Mouse (Mus musculus) limb, embryonic 14.5 days (tissue): Measurements from ENCODE around the gene Fgfr3. TPM values are rescaled to one million over a fixed set of nuclear protein-coding genes. Genes with fewer than 3 reads are reported as not detected.

Experiments
- ATAC-seq: fragments of 200-750 bp; cut with Nextera tagmentation; 2 replicates; pipeline ENCODE4 v1.8.0; 2017; ENCODE audit warnings: low read depth, moderate number of reproducible peaks, moderate TSS enrichment; ENCODE audit not compliant: low FRiP score
- DNase-seq: peaks from one replicate; pipeline ENCODE4 v3.0.0-alpha.2; 2015; ENCODE audit warnings: low spot score
- H3K27ac ChIP-seq: fragments of 300-500 bp; sonication (generic); replicated peaks from 2 replicates; pipeline ENCODE4 v1.5.1; 2014; ENCODE audit warnings: low read depth, mild to moderate bottlenecking, low read length, moderate library complexity, mixed read lengths
- H3K27me3 ChIP-seq: fragments of 300-500 bp; sonication (generic); 2 replicates; pipeline ENCODE4 v1.6.1; 2014; ENCODE audit warnings: low read length, mixed read lengths; ENCODE audit not compliant: control insufficient read depth, insufficient read depth
- H3K36me3 ChIP-seq: fragments of 300-500 bp; sonication (generic); 2 replicates; pipeline ENCODE4 v1.6.1; 2014; ENCODE audit warnings: mild to moderate bottlenecking, low read length, moderate library complexity, mixed read lengths; ENCODE audit not compliant: control insufficient read depth, insufficient read depth
- H3K4me1 ChIP-seq: fragments of 300-500 bp; sonication (generic); 2 replicates; pipeline ENCODE4 v1.6.1; 2014; ENCODE audit warnings: antibody characterized with exemption, low read length, mixed read lengths; ENCODE audit not compliant: control insufficient read depth, insufficient read depth
- H3K4me2 ChIP-seq: fragments of 300-500 bp; sonication (generic); replicated peaks from 2 replicates; pipeline ENCODE4 v1.6.1; 2014; ENCODE audit warnings: low read depth, mild to moderate bottlenecking, low read length, moderate library complexity; ENCODE audit not compliant: severe bottlenecking
- H3K4me3 ChIP-seq: fragments of 300-500 bp; sonication (generic); replicated peaks from 2 replicates; pipeline ENCODE4 v1.5.1; 2014; ENCODE audit warnings: low read length
- H3K9ac ChIP-seq: fragments of 300-500 bp; sonication (generic); 2 replicates; pipeline ENCODE4 v1.6.1; 2014; ENCODE audit warnings: mild to moderate bottlenecking, low read depth, low read length, moderate library complexity; ENCODE audit not compliant: severe bottlenecking
- H3K9me3 ChIP-seq: fragments of 300-500 bp; sonication (generic); 2 replicates; pipeline ENCODE4 v1.6.1; 2016; ENCODE audit warnings: low read length; ENCODE audit not compliant: control insufficient read depth
- POLR2A ChIP-seq: fragments of 200-500 bp; IDR thresholded peaks from 2 replicates; pipeline ENCODE4 v1.8.0; 2012; ENCODE audit warnings: inconsistent platforms, mild to moderate bottlenecking, moderate library complexity, borderline replicate concordance; ENCODE audit not compliant: insufficient read depth, insufficient read length; ENCODE audit errors: extremely low read depth
- WGBS: fragments of 180-500 bp; shearing (Covaris S2); extraction: QIAGEN DNeasy Blood & Tissue Kit; methylation state at CpG from one replicate; pipeline ENCODE4 v1.1.7; 2014; 5-methylcytosine and 5-hydroxymethylcytosine counted together
- polyA plus RNA-seq, 2 experiments: library from polyadenylated mRNA; depleted of rRNA in 1 of 2; stranded (reverse) in 1 of 2; unstranded in 1 of 2; fragments of >200 nt; fragmentation: Nextera tagmentation in 1 of 2; extraction: Ambion mirVana in 1 of 2; gene quantifications; 2 replicates each; pipeline versions ENCODE4 v1.2.1 to v1.2.3; 2012 to 2014

Fgfr3 gene
- polyA plus RNA-seq, 2 experiments = 27.5 to 143 TPM

DNA sequence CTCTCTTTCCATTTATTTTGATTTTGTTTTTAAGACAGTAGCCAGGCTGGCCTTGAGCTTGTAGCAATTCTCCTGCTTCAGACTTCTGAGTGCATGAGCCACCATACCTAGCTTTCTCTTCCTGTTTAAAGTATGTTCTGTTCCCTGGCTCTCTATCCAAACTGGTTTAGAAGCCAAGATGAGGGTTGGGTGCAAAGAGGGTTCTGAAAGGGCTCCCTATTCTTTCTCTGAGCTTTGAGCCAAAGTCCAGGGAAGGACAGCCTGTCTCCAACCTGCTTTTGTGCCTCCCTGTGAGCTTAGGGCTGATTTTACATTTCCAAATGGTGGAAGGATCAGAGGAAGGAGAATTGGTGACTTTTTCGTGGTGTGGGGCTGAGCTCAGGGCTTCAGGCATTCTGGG, 5.4 kb downstream of the Fgfr3 start:
- Histone ChIP-seq H3K4me1 (peaks cover 8% of the 10 kb centered on the region), H3K36me3 (peaks cover 45% of the 10 kb centered on the region), H3K27ac (no peak overlapping the region), H3K9me3 (no peaks in the 10 kb centered on the region), H3K27me3 (peaks cover 5% of the 10 kb centered on the region; the same call in 1 of the 2 replicates), H3K4me3 (no peak overlapping the region), H3K9ac (no peak overlapping the region), H3K4me2 (0 out of 2 replicates have a peak overlapping the region, but pooled peaks have one; percentile 3)
- DNase-seq (no peak), ATAC-seq (no peak)
- WGBS = 58% methylated on average over 1 of the region's 1 CpGs
- no peak for TF ChIP-seq POLR2A

GRCm38 (mm10) chr5:33728841-33729240, 7.4 kb downstream of the Fgfr3 start:
- H3K9ac ChIP-seq = no peak overlapping the region
- no peaks in the 10 kb centered on the region for H3K9me3 ChIP-seq
- no peak for DNase-seq
- H3K4me3 ChIP-seq = no peak overlapping the region
- no peak overlapping the region for H3K4me2 ChIP-seq
- H3K36me3 ChIP-seq = peaks cover 64% of the 10 kb centered on the region
- no peaks in the 10 kb centered on the region; the same call in 1 of the 2 replicates for H3K4me1 ChIP-seq
- peaks cover 4% of the 10 kb centered on the region; the same call in 1 of the 2 replicates for H3K27me3 ChIP-seq
- no peak overlapping the region for H3K27ac ChIP-seq
- 78% methylated on average over 7 of the region's 7 CpGs for WGBS
- ATAC-seq = no peak
- TF ChIP-seq POLR2A = no peak

DNA sequence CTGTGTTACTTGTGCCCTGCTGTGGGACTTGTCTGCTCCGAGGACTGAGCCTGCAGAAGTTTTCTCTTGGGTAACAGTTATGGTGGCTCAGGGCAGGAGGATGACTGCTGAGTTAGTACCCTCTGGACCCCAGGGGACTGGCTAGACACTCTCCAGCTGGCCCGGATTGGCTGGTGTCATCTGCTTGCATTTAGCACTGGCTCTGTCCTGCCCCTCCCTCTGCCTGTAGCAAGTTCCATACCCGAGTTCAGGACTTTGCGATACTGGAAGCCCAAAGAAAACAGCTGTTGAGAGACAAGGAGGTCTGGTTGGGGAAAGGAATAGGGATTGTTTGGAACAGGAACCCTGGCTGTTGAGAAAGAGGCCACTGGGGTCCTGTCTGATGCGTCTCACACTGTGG, 9.0 kb downstream of the Fgfr3 start:
- H3K36me3 ChIP-seq = peaks cover 72% of the 10 kb centered on the region
- no peak overlapping the region for H3K27ac ChIP-seq
- ATAC-seq (no peak), DNase-seq (no peak)
- H3K4me2 ChIP-seq = no peak overlapping the region
- H3K27me3 ChIP-seq = no peaks in the 10 kb centered on the region
- 44% methylated on average over 5 of the region's 5 CpGs for WGBS
- no peak overlapping the region for H3K9ac ChIP-seq
- no peaks in the 10 kb centered on the region for H3K9me3 ChIP-seq
- no peak for TF ChIP-seq POLR2A
- no peak overlapping the region for H3K4me3 ChIP-seq
- H3K4me1 ChIP-seq = no peaks in the 10 kb centered on the region

DNA sequence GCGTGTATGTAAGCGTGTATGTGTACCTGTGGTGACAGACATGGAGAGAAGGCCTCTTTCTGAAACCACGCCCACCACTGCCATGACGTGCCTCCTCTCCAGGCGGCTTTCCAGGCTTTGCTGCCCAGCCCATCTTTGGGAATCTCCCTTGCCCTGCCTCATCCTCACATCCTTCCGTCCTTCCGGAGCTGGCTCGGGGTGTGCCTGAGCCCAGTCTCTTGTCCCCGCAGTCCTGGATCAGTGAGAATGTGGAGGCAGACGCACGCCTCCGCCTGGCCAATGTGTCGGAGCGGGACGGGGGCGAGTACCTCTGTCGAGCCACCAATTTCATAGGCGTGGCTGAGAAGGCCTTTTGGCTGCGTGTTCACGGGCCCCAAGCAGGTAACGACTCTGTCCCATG, 9.6 kb downstream of the Fgfr3 start:
- Histone ChIP-seq H3K9me3 (no peaks in the 10 kb centered on the region), H3K9ac (no peak overlapping the region), H3K4me2 (no peak overlapping the region), H3K4me3 (no peak overlapping the region), H3K4me1 (no peaks in the 10 kb centered on the region), H3K27ac (no peak overlapping the region), H3K27me3 (no peaks in the 10 kb centered on the region), H3K36me3 (peaks cover 75% of the 10 kb centered on the region)
- TF ChIP-seq POLR2A = no peak
- WGBS = 54% methylated on average over 21 of the region's 21 CpGs
- ATAC-seq (no peak), DNase-seq (no peak)

DNA sequence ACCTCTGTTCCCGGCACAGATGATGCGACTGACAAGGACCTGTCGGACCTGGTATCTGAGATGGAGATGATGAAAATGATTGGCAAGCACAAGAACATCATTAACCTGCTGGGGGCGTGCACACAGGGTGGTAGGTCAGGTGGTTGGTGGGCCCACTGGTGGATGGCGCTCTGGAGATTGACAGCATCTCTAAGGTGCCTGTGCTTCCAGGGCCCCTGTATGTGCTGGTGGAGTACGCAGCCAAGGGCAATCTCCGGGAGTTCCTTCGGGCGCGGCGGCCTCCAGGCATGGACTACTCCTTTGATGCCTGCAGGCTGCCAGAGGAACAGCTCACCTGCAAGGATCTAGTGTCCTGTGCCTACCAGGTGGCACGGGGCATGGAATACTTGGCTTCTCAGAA, 12.4 kb downstream of the Fgfr3 start:
- DNase-seq (no peak), ATAC-seq (no peak)
- Histone ChIP-seq H3K4me2 (no peak overlapping the region), H3K27me3 (no peaks in the 10 kb centered on the region), H3K4me3 (no peak overlapping the region), H3K9me3 (no peaks in the 10 kb centered on the region), H3K36me3 (peaks cover 63% of the 10 kb centered on the region), H3K4me1 (no peaks in the 10 kb centered on the region), H3K9ac (no peak overlapping the region), H3K27ac (no peak overlapping the region)
- no peak for TF ChIP-seq POLR2A
- WGBS = 91% methylated on average over 12 of the region's 12 CpGs
